Mouse (Mus musculus) forebrain, embryonic 11.5 days (tissue): Measurements from ENCODE around the gene Luzp1. TPM values are rescaled to one million over a fixed set of nuclear protein-coding genes. Genes with fewer than 3 reads are reported as not detected.

Experiments used
- ATAC-seq: fragments of 200-750 bp; cut with Nextera tagmentation; replicated peaks from 2 replicates; pipeline ENCODE4 v1.8.0; 2017; ENCODE audit warnings: moderate TSS enrichment; ENCODE audit not compliant: low FRiP score
- DNase-seq: peaks from one replicate; pipeline ENCODE4 v3.0.0-alpha.2; 2017; ENCODE audit warnings: low spot score
- H3K27ac ChIP-seq: fragments of 300-500 bp; sonication (generic); 2 replicates; pipeline ENCODE4 v1.5.1; 2014; ENCODE audit warnings: low read depth, low read length
- H3K27me3 ChIP-seq: fragments of 300-500 bp; sonication (generic); 2 replicates; pipeline ENCODE4 v1.6.1; 2014; ENCODE audit warnings: mild to moderate bottlenecking, low read length, mixed read lengths; ENCODE audit not compliant: control insufficient read depth, insufficient read depth
- H3K36me3 ChIP-seq: fragments of 300-500 bp; sonication (generic); 2 replicates; pipeline ENCODE4 v1.6.1; 2014; ENCODE audit warnings: mild to moderate bottlenecking, low read length, moderate library complexity, mixed read lengths; ENCODE audit not compliant: control insufficient read depth, insufficient read depth
- H3K4me1 ChIP-seq: fragments of 300-500 bp; sonication (generic); replicated peaks from 2 replicates; pipeline ENCODE4 v1.6.1; 2014; ENCODE audit warnings: low read length, mixed read lengths; ENCODE audit not compliant: control insufficient read depth, insufficient read depth
- H3K4me2 ChIP-seq: fragments of 300-500 bp; sonication (generic); 2 replicates; pipeline ENCODE4 v1.6.1; 2014; ENCODE audit warnings: low read depth, mild to moderate bottlenecking, low read length, moderate library complexity, mixed read lengths; ENCODE audit not compliant: severe bottlenecking
- H3K4me3 ChIP-seq: fragments of 300-500 bp; sonication (generic); 2 replicates; pipeline ENCODE4 v1.5.1; 2014; ENCODE audit warnings: low read depth, low read length
- H3K9ac ChIP-seq: fragments of 300-500 bp; sonication (generic); 2 replicates; pipeline ENCODE4 v1.6.1; 2014; ENCODE audit warnings: low read length
- H3K9me3 ChIP-seq: fragments of 300-500 bp; sonication (generic); 2 replicates; pipeline ENCODE4 v1.6.1; 2016; ENCODE audit warnings: low read length, mixed read lengths; ENCODE audit not compliant: control insufficient read depth
- WGBS: fragments of 180-500 bp; shearing (Covaris S2); extraction: QIAGEN DNeasy Blood & Tissue Kit; methylation state at CpG from one replicate; pipeline ENCODE4 v1.1.7; 2014; 5-methylcytosine and 5-hydroxymethylcytosine counted together
- polyA plus RNA-seq: library from polyadenylated mRNA; unstranded; fragments of >200 nt; fragmentation: Nextera tagmentation; extraction: Ambion mirVana; gene quantifications from 2 replicates; pipeline ENCODE4 v1.2.1, GENCODE M21; 2014

Luzp1 gene
- polyA plus RNA-seq, 1 experiment from 2014 or later, result 119 TPM

DNA sequence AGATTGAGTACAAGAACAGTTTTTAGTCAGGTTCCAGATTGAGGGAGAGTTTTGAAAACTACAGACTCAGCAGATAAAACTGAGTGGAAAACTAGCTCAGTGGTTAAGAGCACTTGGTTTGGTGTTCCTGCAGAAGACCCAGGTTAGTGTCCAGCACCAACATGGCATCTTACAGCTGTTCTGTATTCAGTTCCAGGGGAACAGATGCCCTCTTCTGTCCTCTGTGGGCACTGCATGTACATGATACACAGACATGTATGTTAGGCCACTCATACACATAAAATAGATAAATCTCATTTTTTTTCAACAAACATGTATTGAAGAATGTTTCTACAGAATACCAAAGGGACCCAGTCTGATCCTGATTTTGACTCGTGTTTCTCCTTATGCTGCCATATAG lies 40.3 kb downstream of the Luzp1 start:
- Histone ChIP-seq H3K27ac (no peak overlapping the region), H3K4me2 (no peak overlapping the region), H3K36me3 (no peaks in the 10 kb centered on the region), H3K4me1 (no peaks in the 10 kb centered on the region), H3K9me3 (no peaks in the 10 kb centered on the region), H3K27me3 (no peaks in the 10 kb centered on the region), H3K4me3 (no peak overlapping the region), H3K9ac (no peak overlapping the region)
- 72% methylated on average over 1 of the region's 1 CpGs for WGBS
- no peak for ATAC-seq
- DNase-seq, result no peak

DNA sequence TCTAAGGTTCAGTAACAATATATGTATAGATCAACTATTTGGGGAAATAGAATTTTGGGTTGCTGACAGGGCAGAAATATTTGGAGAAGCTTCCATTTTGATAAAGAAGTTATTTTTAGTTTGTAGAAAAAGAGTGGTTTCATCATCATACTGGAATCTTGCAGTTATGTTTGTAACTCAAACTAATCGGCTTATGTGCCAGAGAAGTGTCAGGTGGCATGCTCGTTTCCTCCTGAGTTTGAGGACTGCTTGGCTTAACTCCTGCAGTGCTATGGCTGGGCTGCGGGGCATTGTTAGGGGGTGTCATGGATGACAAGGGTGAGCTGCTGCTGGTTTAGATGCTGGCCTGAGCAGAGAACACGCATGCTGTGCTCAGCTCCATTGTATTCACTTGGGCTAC lies 42.1 kb downstream of the Luzp1 start:
- no peak overlapping the region for H3K9ac ChIP-seq
- no peaks in the 10 kb centered on the region for H3K36me3 ChIP-seq
- H3K4me3 ChIP-seq, result no peak overlapping the region
- WGBS, result 56% methylated on average over 4 of the region's 4 CpGs
- no peak overlapping the region for H3K4me2 ChIP-seq
- no peaks in the 10 kb centered on the region for H3K27me3 ChIP-seq
- DNase-seq (no peak), ATAC-seq (no peak)
- H3K9me3 ChIP-seq, result no peaks in the 10 kb centered on the region
- H3K4me1 ChIP-seq, result 0 out of 2 replicates have a peak, but pooled peaks cover 2% of the 10 kb centered on the region
- no peak overlapping the region for H3K27ac ChIP-seq

DNA sequence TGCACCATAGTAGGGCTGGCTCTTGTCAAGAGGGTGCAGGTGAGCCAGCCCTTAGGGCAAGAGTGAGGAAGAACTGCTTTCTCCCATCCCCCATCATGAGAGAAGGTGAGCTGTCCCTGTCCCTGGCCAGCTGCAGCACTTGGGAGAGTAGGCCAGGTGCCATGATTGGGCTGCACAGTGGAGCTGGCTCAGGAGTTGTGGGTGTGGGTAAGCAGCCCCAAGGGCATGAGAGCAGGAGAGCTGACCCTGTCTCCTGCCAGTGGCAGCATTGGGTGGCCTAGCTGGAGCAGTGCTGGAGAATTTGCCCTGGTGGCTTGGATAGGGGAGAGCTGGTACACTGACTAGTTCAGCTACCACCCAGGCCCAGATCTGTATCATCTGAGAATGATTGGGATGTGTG lies 43.3 kb downstream of the Luzp1 start:
- DNase-seq, result peak; percentile 50
- no peak for ATAC-seq
- H3K36me3 ChIP-seq, result no peaks in the 10 kb centered on the region
- H3K9ac ChIP-seq, result no peak overlapping the region
- H3K9me3 ChIP-seq, result no peaks in the 10 kb centered on the region
- H3K27ac ChIP-seq, result no peak overlapping the region
- H3K4me2 ChIP-seq, result no peak overlapping the region
- H3K4me1 ChIP-seq, result 0 out of 2 replicates have a peak, but pooled peaks cover 2% of the 10 kb centered on the region
- H3K27me3 ChIP-seq, result no peaks in the 10 kb centered on the region
- H3K4me3 ChIP-seq, result no peak overlapping the region

DNA sequence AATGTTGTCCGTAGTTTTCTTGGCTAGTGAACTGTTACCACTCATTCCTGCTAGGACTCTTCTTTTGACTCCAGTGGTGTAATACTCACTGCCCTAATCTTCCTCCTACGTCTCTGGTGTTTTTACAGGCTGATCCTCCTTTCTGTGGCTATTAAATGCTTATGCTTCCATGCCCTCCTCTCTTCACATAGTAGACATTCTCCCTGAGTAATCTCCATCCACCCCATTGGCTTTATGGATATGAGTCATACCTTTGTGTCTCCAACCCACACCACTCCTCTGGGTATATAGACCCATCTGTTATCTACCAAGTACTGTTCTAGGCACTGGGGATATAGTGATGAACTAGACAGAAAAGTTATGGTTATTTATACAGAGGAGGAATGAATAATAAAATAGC lies 48.6 kb downstream of the Luzp1 start:
- DNase-seq, result no peak
- WGBS, result 89% methylated on average over 2 of the region's 2 CpGs
- H3K9me3 ChIP-seq, result no peaks in the 10 kb centered on the region
- no peaks in the 10 kb centered on the region for H3K27me3 ChIP-seq
- H3K4me1 ChIP-seq, result 0 out of 2 replicates have a peak, but pooled peaks cover 2% of the 10 kb centered on the region
- no peak for ATAC-seq
- H3K36me3 ChIP-seq, result no peaks in the 10 kb centered on the region
- H3K9ac ChIP-seq, result no peak overlapping the region
- H3K27ac ChIP-seq, result no peak overlapping the region
- no peak overlapping the region for H3K4me3 ChIP-seq
- H3K4me2 ChIP-seq, result no peak overlapping the region

DNA sequence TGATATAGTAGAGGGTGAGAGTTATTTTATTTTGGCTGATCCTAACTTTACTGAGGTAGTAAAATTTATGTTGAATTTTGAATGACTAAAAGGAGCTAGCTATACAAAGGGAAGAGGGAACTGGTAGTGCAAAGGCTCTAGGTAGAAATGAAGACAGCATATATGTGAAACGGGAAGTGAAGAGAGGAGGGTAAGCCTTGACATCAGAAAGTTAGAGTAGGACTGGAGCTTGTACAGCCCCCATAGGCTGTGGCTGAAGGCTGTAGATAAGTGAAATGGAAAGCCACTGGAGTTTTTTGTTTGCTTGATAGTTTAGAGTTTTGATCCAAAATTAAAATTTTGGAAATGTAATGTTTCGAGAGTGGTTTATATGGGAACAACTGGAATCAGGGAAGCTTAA lies 49.0 kb downstream of the Luzp1 start:
- H3K9ac ChIP-seq, result no peak overlapping the region
- H3K4me1 ChIP-seq, result 0 out of 2 replicates have a peak, but pooled peaks cover 2% of the 10 kb centered on the region
- no peaks in the 10 kb centered on the region for H3K27me3 ChIP-seq
- DNase-seq (no peak), ATAC-seq (no peak)
- no peaks in the 10 kb centered on the region for H3K9me3 ChIP-seq
- 92% methylated on average over 2 of the region's 2 CpGs for WGBS
- no peaks in the 10 kb centered on the region for H3K36me3 ChIP-seq
- H3K4me2 ChIP-seq, result no peak overlapping the region
- no peak overlapping the region for H3K27ac ChIP-seq
- H3K4me3 ChIP-seq, result no peak overlapping the region

DNA sequence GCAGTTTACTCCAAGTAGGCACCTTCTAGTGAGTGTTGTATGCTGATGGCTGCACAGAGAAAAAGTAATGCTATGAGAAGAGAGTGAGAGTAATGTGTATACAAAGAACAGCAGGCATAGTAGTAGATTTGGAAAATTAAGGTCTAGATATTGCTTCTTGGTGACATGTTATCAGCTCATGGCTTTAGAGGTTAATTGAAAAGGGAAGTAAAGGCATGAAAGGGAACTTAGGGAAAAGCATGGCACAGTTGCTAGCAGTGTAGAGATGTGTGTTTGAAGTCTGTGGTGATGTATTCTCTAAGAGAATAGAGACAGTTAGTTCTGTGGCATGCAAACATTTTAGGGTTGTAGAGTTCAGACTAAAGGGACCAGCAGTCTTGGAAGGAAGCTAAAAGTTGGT lies 50.3 kb downstream of the Luzp1 start:
- no peak for DNase-seq
- no peaks in the 10 kb centered on the region for H3K9me3 ChIP-seq
- H3K27ac ChIP-seq, result no peak overlapping the region
- no peak for ATAC-seq
- no peaks in the 10 kb centered on the region for H3K36me3 ChIP-seq
- no peak overlapping the region for H3K4me2 ChIP-seq
- no peak overlapping the region for H3K4me3 ChIP-seq
- 0 out of 2 replicates have a peak, but pooled peaks cover 2% of the 10 kb centered on the region for H3K4me1 ChIP-seq
- H3K9ac ChIP-seq, result no peak overlapping the region
- no peaks in the 10 kb centered on the region for H3K27me3 ChIP-seq

DNA sequence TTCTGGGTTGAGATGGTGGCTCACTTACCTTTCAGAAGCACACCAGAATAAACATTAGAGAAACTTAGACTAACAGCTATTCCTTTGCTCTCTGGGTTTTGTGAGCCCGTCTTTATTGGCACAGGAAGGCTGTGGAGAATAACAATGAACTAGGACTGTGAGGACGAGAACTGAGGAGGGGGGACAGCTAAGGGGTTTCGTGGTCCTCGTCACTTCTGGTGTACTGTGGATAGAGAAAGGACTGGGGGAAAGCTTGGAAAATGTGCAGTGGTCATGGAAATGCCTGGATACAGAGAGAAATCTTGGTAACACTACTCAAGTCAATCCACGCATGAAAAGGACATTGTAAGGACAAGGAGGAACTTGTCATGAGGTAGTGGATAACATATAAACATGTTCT lies 52.3 kb downstream of the Luzp1 start:
- WGBS, result 82% methylated on average over 5 of the region's 5 CpGs
- H3K36me3 ChIP-seq, result no peaks in the 10 kb centered on the region
- no peak overlapping the region for H3K9ac ChIP-seq
- H3K4me2 ChIP-seq, result no peak overlapping the region
- H3K27ac ChIP-seq, result no peak overlapping the region
- H3K4me1 ChIP-seq, result no peaks in the 10 kb centered on the region
- no peaks in the 10 kb centered on the region for H3K27me3 ChIP-seq
- no peak overlapping the region for H3K4me3 ChIP-seq
- ATAC-seq (no peak), DNase-seq (no peak)
- no peaks in the 10 kb centered on the region for H3K9me3 ChIP-seq

DNA sequence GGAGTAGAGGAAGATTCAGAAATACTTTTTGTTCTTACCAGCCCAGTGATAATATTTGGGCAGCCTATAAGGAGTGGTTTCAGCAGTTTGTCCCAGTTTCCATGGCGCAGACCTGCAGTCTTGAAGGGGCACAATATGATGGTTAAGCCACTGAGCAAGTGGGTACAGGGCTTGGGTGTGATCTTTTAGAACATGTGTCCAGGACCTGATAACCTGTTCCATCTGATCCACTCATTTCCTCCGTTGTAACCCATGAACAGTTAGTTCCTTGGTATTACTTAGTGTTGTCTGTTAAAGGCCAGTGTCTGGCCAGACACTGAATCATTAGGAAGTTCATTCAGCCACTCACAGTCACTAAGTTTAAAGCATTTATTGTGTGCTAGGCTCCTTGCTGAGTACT lies 54.7 kb downstream of the Luzp1 start:
- Histone ChIP-seq H3K4me2 (no peak overlapping the region), H3K4me3 (no peak overlapping the region), H3K27me3 (no peaks in the 10 kb centered on the region), H3K9me3 (no peaks in the 10 kb centered on the region), H3K36me3 (no peaks in the 10 kb centered on the region), H3K27ac (no peak overlapping the region), H3K9ac (no peak overlapping the region), H3K4me1 (no peaks in the 10 kb centered on the region)
- WGBS, result 90% methylated on average over 2 of the region's 2 CpGs
- ATAC-seq, result no peak
- no peak for DNase-seq

DNA sequence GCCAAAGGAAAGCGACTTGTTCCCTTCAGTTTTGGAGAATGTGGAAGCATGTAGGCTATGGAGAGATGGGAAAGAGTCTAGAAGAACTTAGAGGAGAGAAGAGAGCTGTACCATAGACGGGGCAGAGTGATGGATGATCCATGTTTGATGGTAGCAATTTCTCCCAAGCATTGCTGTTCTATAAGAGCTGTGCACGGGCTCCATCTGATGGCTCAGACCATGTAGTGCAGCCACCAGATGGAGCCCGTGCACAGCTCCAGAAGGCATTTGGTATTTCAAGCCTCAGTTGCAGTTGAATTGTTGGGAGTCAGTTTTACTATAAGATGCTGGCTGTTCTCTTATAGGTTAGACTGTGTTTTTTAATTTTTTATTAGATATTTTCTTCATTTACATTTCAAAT lies 56.9 kb downstream of the Luzp1 start:
- no peaks in the 10 kb centered on the region for H3K36me3 ChIP-seq
- no peak for ATAC-seq
- WGBS, result 28% methylated on average over 4 of the region's 4 CpGs
- no peaks in the 10 kb centered on the region for H3K27me3 ChIP-seq
- H3K4me1 ChIP-seq, result no peaks in the 10 kb centered on the region
- H3K27ac ChIP-seq, result no peak overlapping the region
- H3K9me3 ChIP-seq, result no peaks in the 10 kb centered on the region
- DNase-seq, result peak; percentile 60
- no peak overlapping the region for H3K4me3 ChIP-seq
- H3K4me2 ChIP-seq, result no peak overlapping the region
- no peak overlapping the region for H3K9ac ChIP-seq
